Mouse (Mus musculus): ENCODE results near the gene Rab14.

- TF ChIP-seq CTCF (IDR thresholded peaks at IDR 0.05; ENCODE audit: low read depth, low read length) (no peak), GATA1 (IDR thresholded peaks at IDR 0.05; ENCODE audit: borderline replicate concordance, low read length) (no peak)
Measured at GRCm38 (mm10) chr2:35165416-35165815, 35.5 kb downstream of the Rab14 start.

Measured in G1E (cell line).